Comparison of ENCODE assay signal across 9 mouse cellular contexts in the genomic region with DNA sequence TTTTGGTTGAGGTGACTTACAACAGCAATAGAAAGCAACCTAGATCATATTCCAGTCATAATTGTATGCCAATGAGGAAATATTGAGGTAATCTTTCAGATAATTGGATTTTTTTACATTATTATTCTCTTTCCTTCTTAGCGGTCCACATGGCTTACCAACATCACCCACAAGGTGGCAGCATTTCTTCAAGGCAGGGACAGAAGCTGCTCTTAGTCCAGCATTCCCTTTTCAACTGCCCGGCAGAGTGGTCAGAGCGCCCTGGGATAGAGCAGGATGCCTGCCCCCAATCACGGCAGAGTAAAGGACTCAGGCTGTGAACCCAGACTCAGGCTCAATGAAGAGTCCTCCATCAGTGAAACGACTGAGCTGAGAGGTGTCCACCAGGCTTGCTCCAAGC. TPM values are rescaled to one million over a fixed set of nuclear protein-coding genes. Genes with fewer than 3 reads are reported as not detected.
DNase-seq lines count a peak whose midpoint lies in the region; ATAC-seq lines count a peak whose summit lies in the region.
"Had no signal": no experiment of that assay in that cellular context is flagged by ENCODE, and none has a peak within 500 bp of the region (broad histone marks: within the 10 kb centered on the region; RNA-seq: fewer than 3 reads in every experiment).

No protein-coding gene starts in this region.

- H3K36me3 ChIP-seq in limb, embryonic 10.5 days, result no peaks in the 10 kb centered on the region
- no peaks in the 10 kb centered on the region for H3K36me3 ChIP-seq in neural tube, embryonic 13.5 days

- WGBS in limb, embryonic 10.5 days, result 4% methylated on average over 5 of the region's 5 CpGs
- WGBS in neural tube, embryonic 13.5 days, result under 1% methylated on average over 5 of the region's 5 CpGs

- no peak overlapping the region for H3K4me2 ChIP-seq in neural tube, embryonic 13.5 days

- H3K9ac ChIP-seq in neural tube, embryonic 13.5 days, result no peak overlapping the region

- no peak overlapping the region for H3K27ac ChIP-seq in limb, embryonic 10.5 days
- no peak overlapping the region for H3K27ac ChIP-seq in neural tube, embryonic 13.5 days (replicated peaks)

- H3K9me3 ChIP-seq in limb, embryonic 10.5 days (replicated peaks), result no peaks in the 10 kb centered on the region
- H3K9me3 ChIP-seq in neural tube, embryonic 13.5 days, result no peaks in the 10 kb centered on the region

- peak; percentile 38 to 43; a peak in 1 of 4 replicates for ATAC-seq in hematopoietic stem cell, adult 5-6 weeks (replicated peaks in 1 of 2; ENCODE audit: insufficient read depth in 1 of 2, low FRiP score in 2 of 2, low TSS enrichment in 1 of 2, low read depth in 1 of 2, poor library complexity in 2 of 2, severe bottlenecking in 2 of 2)
- peak; percentile 36; the same call in 1 of the 2 replicates for ATAC-seq in neural tube, embryonic 13.5 days (ENCODE audit: low read depth)
- ATAC-seq in megakaryocyte, adult 5-6 weeks (ENCODE audit: poor library complexity, severe bottlenecking), result no peak

- DNase-seq in left cerebral cortex, adult 18-20 months (ENCODE audit: low spot score in 2 of 2), result peak; percentile 73 to 82
- DNase-seq in left cerebral cortex, adult 11 months (ENCODE audit: low spot score), result no peak
- DNase-seq in adrenal gland, postnatal 25 days, result peak; percentile 73
- peak; percentile 64 for DNase-seq in embryo, embryonic 11.5 days (ENCODE audit: low read depth, low spot score)
- peak; percentile 85 for DNase-seq in limb, embryonic 10.5 days (ENCODE audit: low spot score)

- peaks cover 37% of the 10 kb centered on the region for H3K4me1 ChIP-seq in limb, embryonic 10.5 days
- peaks cover 18% of the 10 kb centered on the region for H3K4me1 ChIP-seq in neural tube, embryonic 13.5 days (replicated peaks)

- no peak overlapping the region for H3K4me3 ChIP-seq in limb, embryonic 10.5 days
- H3K4me3 ChIP-seq in neural tube, embryonic 13.5 days, result no peak overlapping the region

- peaks cover 67% of the 10 kb centered on the region for H3K27me3 ChIP-seq in limb, embryonic 10.5 days (ENCODE audit: low read depth, poor library complexity, severe bottlenecking)
- H3K27me3 ChIP-seq in neural tube, embryonic 13.5 days, result peaks cover 54% of the 10 kb centered on the region

RNA-seq across cellular contexts. Expression of a gene that starts 1.8 kb away (rescaled TPM):
- total RNA-seq in left cerebral cortex, adult 18-20 months (2021), result under 1 TPM; 0.14 to 0.93 TPM
- total RNA-seq in adrenal gland, postnatal 25 days (2021), result 0.76 and 0.81 TPM in 2 replicates
- not detected in 2 replicates for total RNA-seq in hematopoietic stem cell, adult 5-6 weeks (2017)
- 4.2 and 8.0 TPM in 2 replicates for polyA plus RNA-seq in limb, embryonic 10.5 days (2016; fragmentation: Nextera tagmentation; extraction: Ambion mirVana)
- 2.3 and 2.9 TPM in 2 replicates for polyA plus RNA-seq in neural tube, embryonic 13.5 days (2015; fragmentation: Nextera tagmentation; extraction: Ambion mirVana)
- not detected in 2 replicates for total RNA-seq in megakaryocyte, adult 5-6 weeks (2015)
- not detected in 2 replicates for total RNA-seq in megakaryocyte, adult 5-6 weeks (2017)
- total RNA-seq: neutrophil, adult 5-6 weeks had no signal

RNA-seq across cellular contexts. Expression of a gene that starts 51.1 kb away (rescaled TPM):
- 1 to 10 TPM; 9.0 to 9.7 TPM for total RNA-seq in left cerebral cortex, adult 18-20 months (2021)
- total RNA-seq in adrenal gland, postnatal 25 days (2021), result 7.3 and 9.0 TPM in 2 replicates
- total RNA-seq in hematopoietic stem cell, adult 5-6 weeks (2017), result 4.4 and 14.6 TPM in 2 replicates
- polyA plus RNA-seq in limb, embryonic 10.5 days (2016; fragmentation: Nextera tagmentation; extraction: Ambion mirVana), result 10.1 and 10.6 TPM in 2 replicates
- polyA plus RNA-seq in neural tube, embryonic 13.5 days (2015; fragmentation: Nextera tagmentation; extraction: Ambion mirVana), result 6.2 and 6.8 TPM in 2 replicates
- total RNA-seq in megakaryocyte, adult 5-6 weeks (2015), result 4.4 and 6.1 TPM in 2 replicates
- total RNA-seq in megakaryocyte, adult 5-6 weeks (2017), result 5.7 and 7.7 TPM in 2 replicates

RNA-seq across cellular contexts. Expression of a gene that starts 59.1 kb away (rescaled TPM):
- total RNA-seq in left cerebral cortex, adult 18-20 months (2021), result 10 to 100 TPM; 30.1 to 33.1 TPM
- total RNA-seq in adrenal gland, postnatal 25 days (2021), result 70.0 and 75.0 TPM in 2 replicates
- 16.3 and 24.4 TPM in 2 replicates for total RNA-seq in hematopoietic stem cell, adult 5-6 weeks (2017)
- polyA plus RNA-seq in limb, embryonic 10.5 days (2016; fragmentation: Nextera tagmentation; extraction: Ambion mirVana), result 7.3 and 11.5 TPM in 2 replicates
- polyA plus RNA-seq in neural tube, embryonic 13.5 days (2015; fragmentation: Nextera tagmentation; extraction: Ambion mirVana), result 14.5 and 18.5 TPM in 2 replicates
- 54.4 and 64.0 TPM in 2 replicates for total RNA-seq in megakaryocyte, adult 5-6 weeks (2015)
- total RNA-seq in megakaryocyte, adult 5-6 weeks (2017), result 64.0 and 74.3 TPM in 2 replicates
